Mouse (Mus musculus): ENCODE measurements around the gene Hoxc5. TPM values are rescaled to one million over a fixed set of nuclear protein-coding genes. Genes with fewer than 3 reads are reported as not detected.

Hoxc5 gene
- total and polyA plus RNA-seq, 2 experiments from 2014 or later, result 0.15 TPM; not detected in 1

- Histone ChIP-seq H3K36me3 (replicated peaks; ENCODE audit: control insufficient read depth, insufficient read depth, low read length) (no peaks in the 10 kb centered on the region), H3K9ac (replicated peaks; ENCODE audit: low read depth, low read length) (no peak overlapping the region), H3K4me2 (ENCODE audit: low read depth, low read length) (peak overlapping the region; percentile 35), H3K27ac (ENCODE audit: low read depth) (no peak overlapping the region), H3K9me3 (replicated peaks; ENCODE audit: control insufficient read depth, low read length) (no peaks in the 10 kb centered on the region), H3K27me3 (ENCODE audit: control insufficient read depth, insufficient read depth, low read length) (peaks cover 99% of the 10 kb centered on the region), H3K4me1 (ENCODE audit: control insufficient read depth, insufficient read depth) (peaks cover 12% of the 10 kb centered on the region), H3K4me3 (ENCODE audit: low read depth, low read length) (peak overlapping the region; percentile 29)
- WGBS, result 1% methylated on average over 88 of the region's 88 CpGs
- TF ChIP-seq CTCF (IDR thresholded peaks at IDR 0.05; ENCODE audit: low read depth) (no peak), EP300 (IDR thresholded peaks at IDR 0.05; ENCODE audit: low read depth) (no peak)
- ATAC-seq (ENCODE audit: insufficient read depth, low read depth) (no peak), DNase-seq (ENCODE audit: low spot score) (no peak)
Measured at GRCm38 (mm10) chr15:102981379-102982288, 14.4 kb downstream of the Hoxc5 start.

DNA sequence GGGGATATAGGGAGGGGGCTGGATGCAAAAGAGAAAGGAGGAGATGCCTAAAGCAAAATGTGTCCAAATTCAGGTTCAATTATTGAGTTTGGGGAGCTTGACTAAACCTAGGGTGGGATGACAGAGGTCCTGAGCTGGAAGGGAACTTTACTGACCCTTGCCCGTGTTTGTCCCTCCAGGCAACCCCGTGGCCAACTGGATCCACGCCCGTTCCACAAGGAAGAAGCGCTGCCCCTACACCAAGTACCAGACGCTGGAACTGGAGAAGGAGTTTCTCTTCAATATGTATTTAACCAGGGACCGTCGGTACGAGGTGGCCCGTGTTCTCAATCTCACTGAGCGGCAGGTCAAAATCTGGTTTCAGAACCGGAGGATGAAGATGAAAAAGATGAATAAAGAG lies 16.5 kb downstream of the Hoxc5 start:
- no peak overlapping the region for H3K4me3 ChIP-seq (ENCODE audit: low read depth, low read length)
- H3K4me2 ChIP-seq (ENCODE audit: low read depth, low read length), result no peak overlapping the region
- no peak for DNase-seq (ENCODE audit: low spot score)
- peaks cover 6% of the 10 kb centered on the region; the same call in 1 of the 2 replicates for H3K4me1 ChIP-seq (ENCODE audit: control insufficient read depth, insufficient read depth)
- H3K27me3 ChIP-seq (ENCODE audit: control insufficient read depth, insufficient read depth, low read length), result peaks cover 99% of the 10 kb centered on the region
- no peak for TF ChIP-seq EP300 (IDR thresholded peaks at IDR 0.05; ENCODE audit: low read depth)
- no peak for TF ChIP-seq CTCF (IDR thresholded peaks at IDR 0.05; ENCODE audit: low read depth)
- no peak overlapping the region for H3K27ac ChIP-seq (ENCODE audit: low read depth)
- ATAC-seq (ENCODE audit: insufficient read depth, low read depth), result no peak
- H3K9ac ChIP-seq (replicated peaks; ENCODE audit: low read depth, low read length), result no peak overlapping the region
- no peaks in the 10 kb centered on the region for H3K36me3 ChIP-seq (replicated peaks; ENCODE audit: control insufficient read depth, insufficient read depth, low read length)
- 3% methylated on average over 12 of the region's 12 CpGs for WGBS
- H3K9me3 ChIP-seq (replicated peaks; ENCODE audit: control insufficient read depth, low read length), result no peaks in the 10 kb centered on the region

- H3K9me3 ChIP-seq (replicated peaks; ENCODE audit: control insufficient read depth, low read length), result no peaks in the 10 kb centered on the region
- no peaks in the 10 kb centered on the region for H3K36me3 ChIP-seq (replicated peaks; ENCODE audit: control insufficient read depth, insufficient read depth, low read length)
- H3K27me3 ChIP-seq (ENCODE audit: control insufficient read depth, insufficient read depth, low read length), result peaks cover 99% of the 10 kb centered on the region
- H3K27ac ChIP-seq (ENCODE audit: low read depth), result no peak overlapping the region
- H3K4me3 ChIP-seq (ENCODE audit: low read depth, low read length), result no peak overlapping the region
- ATAC-seq (ENCODE audit: insufficient read depth, low read depth) (no peak), DNase-seq (ENCODE audit: low spot score) (no peak)
- no peak overlapping the region for H3K9ac ChIP-seq (replicated peaks; ENCODE audit: low read depth, low read length)
- WGBS, result 2% methylated on average over 10 of the region's 10 CpGs
- TF ChIP-seq EP300 (IDR thresholded peaks at IDR 0.05; ENCODE audit: low read depth) (no peak), CTCF (IDR thresholded peaks at IDR 0.05; ENCODE audit: low read depth) (no peak)
- peaks cover 6% of the 10 kb centered on the region; the same call in 1 of the 2 replicates for H3K4me1 ChIP-seq (ENCODE audit: control insufficient read depth, insufficient read depth)
- no peak overlapping the region for H3K4me2 ChIP-seq (ENCODE audit: low read depth, low read length)
Measured at GRCm38 (mm10) chr15:102984521-102984920, 17.3 kb downstream of the Hoxc5 start.

DNA sequence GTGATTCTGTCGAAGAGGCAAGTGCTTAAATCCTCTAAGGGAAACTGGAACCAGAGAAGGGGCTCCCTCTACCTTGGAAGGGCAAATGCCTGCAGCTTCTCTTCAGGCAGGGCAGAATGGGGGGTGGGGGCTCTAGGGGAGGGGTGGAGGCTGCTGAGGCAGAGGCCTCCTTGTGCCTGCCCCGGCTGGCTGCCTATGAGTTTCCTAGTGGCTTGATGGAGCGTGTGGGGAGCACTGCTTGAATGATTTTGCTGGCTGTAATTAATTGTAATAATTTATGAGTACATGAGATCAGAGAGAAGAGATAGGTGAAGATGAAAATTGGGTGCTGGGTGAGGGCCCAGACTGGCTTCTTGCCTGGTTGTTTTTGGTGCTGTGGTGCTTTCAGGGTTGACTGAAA lies 17.7 kb downstream of the Hoxc5 start:
- DNase-seq (ENCODE audit: low spot score) (no peak), ATAC-seq (ENCODE audit: insufficient read depth, low read depth) (no peak)
- under 1% methylated on average over 3 of the region's 3 CpGs for WGBS
- no peaks in the 10 kb centered on the region for H3K36me3 ChIP-seq (replicated peaks; ENCODE audit: control insufficient read depth, insufficient read depth, low read length)
- no peak overlapping the region for H3K27ac ChIP-seq (ENCODE audit: low read depth)
- no peak overlapping the region for H3K4me3 ChIP-seq (ENCODE audit: low read depth, low read length)
- H3K4me2 ChIP-seq (ENCODE audit: low read depth, low read length), result no peak overlapping the region
- H3K9ac ChIP-seq (replicated peaks; ENCODE audit: low read depth, low read length), result no peak overlapping the region
- no peaks in the 10 kb centered on the region for H3K9me3 ChIP-seq (replicated peaks; ENCODE audit: control insufficient read depth, low read length)
- peaks cover 6% of the 10 kb centered on the region; the same call in 1 of the 2 replicates for H3K4me1 ChIP-seq (ENCODE audit: control insufficient read depth, insufficient read depth)
- TF ChIP-seq CTCF (IDR thresholded peaks at IDR 0.05; ENCODE audit: low read depth), result no peak
- no peak for TF ChIP-seq EP300 (IDR thresholded peaks at IDR 0.05; ENCODE audit: low read depth)
- H3K27me3 ChIP-seq (ENCODE audit: control insufficient read depth, insufficient read depth, low read length), result peaks cover 99% of the 10 kb centered on the region

DNA sequence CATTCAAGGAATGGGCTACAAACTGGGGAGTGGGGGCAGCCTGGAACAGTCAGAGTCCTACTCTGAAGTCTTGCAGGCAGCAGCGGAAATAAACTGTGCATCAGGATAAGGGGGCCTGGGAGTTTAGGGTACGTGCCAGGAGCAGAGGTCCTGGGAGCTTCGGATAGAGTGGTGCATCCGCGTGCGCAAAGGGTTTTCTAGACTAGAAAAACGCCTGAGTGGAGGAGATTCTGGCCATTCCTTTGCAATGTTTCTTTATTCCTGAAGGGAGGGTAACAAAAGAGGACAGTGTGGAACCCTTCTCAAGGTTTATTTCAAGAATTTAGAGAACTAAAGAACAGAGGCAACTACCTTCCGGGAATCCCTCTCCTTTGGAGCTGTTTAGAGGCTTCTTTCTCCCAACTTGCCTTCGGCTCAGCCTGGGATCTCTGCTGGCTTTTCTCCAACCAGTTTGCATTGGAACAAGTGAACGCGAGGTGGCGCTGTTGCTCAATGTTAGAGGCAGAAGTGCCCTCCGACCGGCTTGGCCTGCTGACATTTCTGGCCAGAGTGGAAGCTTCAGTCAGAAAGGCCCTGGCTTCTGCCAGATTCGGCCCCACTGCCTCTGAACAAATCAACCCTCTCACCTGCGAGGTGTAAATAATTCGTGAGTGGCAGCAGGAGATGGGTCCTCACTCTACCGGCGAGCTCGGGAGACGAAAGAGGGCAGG lies 20.0 kb downstream of the Hoxc5 start:
- peak; percentile 71 for ATAC-seq (ENCODE audit: insufficient read depth, low read depth)
- Histone ChIP-seq H3K36me3 (replicated peaks; ENCODE audit: control insufficient read depth, insufficient read depth, low read length) (no peaks in the 10 kb centered on the region), H3K27ac (ENCODE audit: low read depth) (no peak overlapping the region), H3K4me3 (ENCODE audit: low read depth, low read length) (no peak overlapping the region), H3K9me3 (replicated peaks; ENCODE audit: control insufficient read depth, low read length) (no peaks in the 10 kb centered on the region), H3K9ac (replicated peaks; ENCODE audit: low read depth, low read length) (no peak overlapping the region), H3K27me3 (ENCODE audit: control insufficient read depth, insufficient read depth, low read length) (peaks cover 98% of the 10 kb centered on the region), H3K4me1 (ENCODE audit: control insufficient read depth, insufficient read depth) (no peaks in the 10 kb centered on the region), H3K4me2 (ENCODE audit: low read depth, low read length) (no peak overlapping the region)
- peak; percentile 87 for DNase-seq (ENCODE audit: low spot score)
- WGBS, result 3% methylated on average over 21 of the region's 21 CpGs
- no peak for TF ChIP-seq EP300 (IDR thresholded peaks at IDR 0.05; ENCODE audit: low read depth)
- TF ChIP-seq CTCF (IDR thresholded peaks at IDR 0.05; ENCODE audit: low read depth), result peak; percentile 93

All from heart, postnatal 0 days (tissue).